Mouse (Mus musculus) brain, embryonic 14.5 days (tissue): ENCODE data around the gene Picalm.

Source experiments
- CTCF ChIP-seq: fragments of 200-500 bp; IDR thresholded peaks from 2 replicates; pipeline ENCODE4 v1.5.1; 2012; ENCODE audit warnings: inconsistent platforms, mild to moderate bottlenecking, moderate library complexity, borderline replicate concordance; ENCODE audit not compliant: insufficient read depth, insufficient read length; ENCODE audit errors: extremely low read depth
- POLR2A ChIP-seq: fragments of 200-500 bp; IDR thresholded peaks from 2 replicates; pipeline ENCODE4 v1.6.1; 2012; ENCODE audit warnings: mild to moderate bottlenecking, inconsistent platforms, borderline replicate concordance; ENCODE audit not compliant: poor library complexity, insufficient read depth, insufficient read length, severe bottlenecking; ENCODE audit errors: extremely low read depth

GRCm38 (mm10) chr7:90146321-90146720, 16.3 kb downstream of the Picalm start:
- no peak for TF ChIP-seq POLR2A
- TF ChIP-seq CTCF: no peak
